Mouse (Mus musculus): ENCODE measurements around the gene Clrn3. TPM values are rescaled to one million over a fixed set of nuclear protein-coding genes. Genes with fewer than 3 reads are reported as not detected.

Clrn3 gene
- polyA plus RNA-seq, 1 experiment from 2014 or later = 17.3 TPM

- no peak overlapping the region for H3K9ac ChIP-seq (replicated peaks; ENCODE audit: low read length)
- H3K9me3 ChIP-seq (ENCODE audit: low read length) = no peaks in the 10 kb centered on the region
- no peaks in the 10 kb centered on the region for H3K27me3 ChIP-seq (ENCODE audit: insufficient read depth, low read length)
- no peaks in the 10 kb centered on the region for H3K36me3 ChIP-seq (ENCODE audit: insufficient read depth, low read length)
- H3K4me1 ChIP-seq (ENCODE audit: insufficient read depth, low read length) = no peaks in the 10 kb centered on the region
- no peak overlapping the region for H3K4me3 ChIP-seq (ENCODE audit: low read length)
- 84% methylated on average over 3 of the region's 3 CpGs for WGBS
- H3K27ac ChIP-seq (ENCODE audit: low read length) = no peak overlapping the region
- no peak overlapping the region for H3K4me2 ChIP-seq (replicated peaks; ENCODE audit: low read depth, low read length)
- no peak for ATAC-seq (ENCODE audit: low FRiP score, low TSS enrichment)
These were observed 28.4 kb upstream of the Clrn3 start for GRCm38 (mm10) chr7:135556663-135557402.

DNA sequence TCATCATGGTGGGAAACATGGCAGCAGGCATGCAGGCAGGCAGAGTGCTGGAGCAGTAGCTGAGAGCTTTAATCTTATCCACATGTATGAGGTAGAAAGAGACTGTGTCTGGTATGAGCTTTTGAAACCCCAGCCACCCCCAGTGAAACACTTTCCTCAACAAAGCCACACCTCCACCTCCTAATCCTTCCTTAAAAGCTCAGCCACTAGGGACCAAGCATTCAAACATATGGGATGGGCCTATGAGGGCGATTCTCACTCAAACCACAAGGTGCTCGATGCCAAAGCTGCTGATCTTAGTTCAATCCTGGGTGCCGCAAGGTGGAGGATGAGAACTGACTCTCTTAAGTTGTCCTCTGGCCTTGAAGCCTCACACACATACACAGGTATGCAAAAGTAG is 25.1 kb upstream of the Clrn3 start:
- no peak for ATAC-seq (ENCODE audit: low FRiP score, low TSS enrichment)
- no peak overlapping the region for H3K4me3 ChIP-seq (ENCODE audit: low read length)
- H3K27me3 ChIP-seq (ENCODE audit: insufficient read depth, low read length) = no peaks in the 10 kb centered on the region
- no peak overlapping the region for H3K9ac ChIP-seq (replicated peaks; ENCODE audit: low read length)
- H3K4me2 ChIP-seq (replicated peaks; ENCODE audit: low read depth, low read length) = no peak overlapping the region
- no peak overlapping the region for H3K27ac ChIP-seq (ENCODE audit: low read length)
- no peaks in the 10 kb centered on the region for H3K4me1 ChIP-seq (ENCODE audit: insufficient read depth, low read length)
- no peaks in the 10 kb centered on the region for H3K9me3 ChIP-seq (ENCODE audit: low read length)
- H3K36me3 ChIP-seq (ENCODE audit: insufficient read depth, low read length) = no peaks in the 10 kb centered on the region
- 76% methylated on average over 3 of the region's 3 CpGs for WGBS

DNA sequence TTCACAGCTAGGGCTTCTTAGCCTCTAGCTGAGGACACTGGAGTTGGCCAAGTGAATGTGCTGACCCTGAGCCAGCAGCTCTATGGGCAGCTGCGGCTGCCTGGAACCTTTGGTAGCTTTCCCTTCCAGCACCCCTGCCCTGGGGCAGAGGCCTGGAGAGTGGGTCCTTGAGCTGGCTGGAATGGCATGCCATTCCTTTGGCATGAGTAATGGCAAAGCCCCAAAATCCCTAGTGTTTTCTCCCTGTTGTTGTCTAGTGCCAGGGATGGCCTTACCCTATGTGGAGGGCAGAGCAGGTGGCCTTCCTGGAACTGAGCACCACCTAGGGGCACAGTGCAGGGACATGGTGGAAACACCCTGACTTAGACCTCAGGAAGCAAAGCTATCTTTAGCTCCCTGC is 23.1 kb upstream of the Clrn3 start:
- 64% methylated on average over 1 of the region's 1 CpGs for WGBS
- Histone ChIP-seq H3K9ac (replicated peaks; ENCODE audit: low read length) (no peak overlapping the region), H3K27ac (ENCODE audit: low read length) (no peak overlapping the region)

DNA sequence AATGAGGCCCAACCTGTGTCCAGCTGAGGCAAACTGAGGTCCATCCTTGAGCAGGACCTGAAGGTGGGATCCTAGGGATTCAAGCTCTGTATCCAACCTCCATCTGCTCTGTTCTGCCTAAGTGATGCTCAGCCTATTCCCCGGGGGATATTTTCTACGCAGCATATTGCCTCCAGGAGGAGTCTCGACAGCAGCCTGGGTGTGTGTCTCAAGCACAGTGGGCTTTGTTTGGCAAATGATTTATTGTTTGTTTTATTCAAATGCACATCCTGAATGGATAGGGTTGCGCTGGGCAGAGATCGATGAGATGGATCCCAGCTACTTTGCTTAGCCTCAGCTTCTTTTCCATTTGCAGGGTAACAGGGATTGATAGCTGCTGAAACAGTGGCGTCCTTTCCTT is 20.0 kb upstream of the Clrn3 start:
- H3K4me1 ChIP-seq (ENCODE audit: insufficient read depth, low read length) = 0 out of 2 replicates have a peak, but pooled peaks cover 5% of the 10 kb centered on the region
- 50% methylated on average over 6 of the region's 6 CpGs for WGBS
- H3K4me3 ChIP-seq (ENCODE audit: low read length) = no peak overlapping the region
- no peaks in the 10 kb centered on the region for H3K36me3 ChIP-seq (ENCODE audit: insufficient read depth, low read length)
- no peaks in the 10 kb centered on the region for H3K9me3 ChIP-seq (ENCODE audit: low read length)
- no peak overlapping the region for H3K27ac ChIP-seq (ENCODE audit: low read length)
- no peak for ATAC-seq (ENCODE audit: low FRiP score, low TSS enrichment)
- no peaks in the 10 kb centered on the region for H3K27me3 ChIP-seq (ENCODE audit: insufficient read depth, low read length)
- H3K9ac ChIP-seq (replicated peaks; ENCODE audit: low read length) = no peak overlapping the region
- H3K4me2 ChIP-seq (replicated peaks; ENCODE audit: low read depth, low read length) = no peak overlapping the region

More for the DNA sequence above, 23.1 kb upstream of the Clrn3 start:
- no peak overlapping the region for H3K4me2 ChIP-seq (replicated peaks; ENCODE audit: low read depth, low read length)
- no peaks in the 10 kb centered on the region for H3K27me3 ChIP-seq (ENCODE audit: insufficient read depth, low read length)
- H3K4me1 ChIP-seq (ENCODE audit: insufficient read depth, low read length) = no peaks in the 10 kb centered on the region
- no peak overlapping the region for H3K4me3 ChIP-seq (ENCODE audit: low read length)
- no peaks in the 10 kb centered on the region for H3K36me3 ChIP-seq (ENCODE audit: insufficient read depth, low read length)
- H3K9me3 ChIP-seq (ENCODE audit: low read length) = no peaks in the 10 kb centered on the region
- ATAC-seq (ENCODE audit: low FRiP score, low TSS enrichment) = no peak

DNA sequence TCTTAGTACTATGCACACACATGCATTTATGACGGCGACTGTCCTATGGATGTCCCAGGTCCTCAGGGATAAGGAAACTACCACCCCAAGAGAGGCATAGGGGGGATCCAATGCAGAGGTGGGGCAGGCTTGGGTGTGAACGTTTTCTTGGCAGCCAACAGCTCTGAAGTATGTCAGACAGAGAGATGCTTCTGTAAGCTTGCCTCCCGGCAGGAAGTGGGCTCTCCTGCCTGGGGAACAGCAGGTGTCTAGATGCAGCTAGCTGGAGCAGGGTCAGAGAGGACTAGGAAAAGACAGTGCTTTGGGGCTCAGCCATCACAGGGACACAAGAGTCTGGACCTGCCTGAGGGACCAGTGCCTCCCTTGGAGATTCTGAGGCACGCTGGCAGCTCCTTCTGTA is 18.1 kb upstream of the Clrn3 start:
- no peaks in the 10 kb centered on the region for H3K27me3 ChIP-seq (ENCODE audit: insufficient read depth, low read length)
- 0 out of 2 replicates have a peak, but pooled peaks cover 5% of the 10 kb centered on the region for H3K4me1 ChIP-seq (ENCODE audit: insufficient read depth, low read length)
- 65% methylated on average over 5 of the region's 5 CpGs for WGBS
- no peak overlapping the region for H3K4me2 ChIP-seq (replicated peaks; ENCODE audit: low read depth, low read length)
- ATAC-seq (ENCODE audit: low FRiP score, low TSS enrichment) = no peak
- no peak overlapping the region for H3K9ac ChIP-seq (replicated peaks; ENCODE audit: low read length)
- H3K27ac ChIP-seq (ENCODE audit: low read length) = no peak overlapping the region
- no peaks in the 10 kb centered on the region for H3K9me3 ChIP-seq (ENCODE audit: low read length)
- H3K36me3 ChIP-seq (ENCODE audit: insufficient read depth, low read length) = no peaks in the 10 kb centered on the region
- H3K4me3 ChIP-seq (ENCODE audit: low read length) = no peak overlapping the region

DNA sequence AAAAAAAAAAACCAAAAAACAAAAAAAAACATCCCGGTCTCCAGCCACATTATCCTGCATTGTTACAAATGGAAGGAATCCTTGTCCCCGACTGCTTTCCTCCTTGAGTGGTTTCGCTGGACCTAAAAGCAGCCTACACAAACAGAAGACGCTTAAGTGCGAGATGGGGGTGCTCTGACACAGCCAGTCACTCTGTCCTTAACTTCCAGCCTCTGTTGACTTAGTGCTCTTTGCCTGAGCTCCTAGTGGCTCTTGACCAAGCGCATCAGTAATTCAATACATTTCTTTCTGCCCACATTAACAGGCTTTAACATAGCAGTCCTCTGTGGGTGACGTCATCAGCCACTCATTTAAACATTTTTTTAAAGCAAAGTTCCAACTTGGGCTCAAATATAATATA is 17.5 kb upstream of the Clrn3 start:
- WGBS = 35% methylated on average over 7 of the region's 7 CpGs
- Histone ChIP-seq H3K4me3 (ENCODE audit: low read length) (no peak overlapping the region), H3K4me1 (ENCODE audit: insufficient read depth, low read length) (0 out of 2 replicates have a peak, but pooled peaks cover 5% of the 10 kb centered on the region), H3K27me3 (ENCODE audit: insufficient read depth, low read length) (no peaks in the 10 kb centered on the region), H3K36me3 (ENCODE audit: insufficient read depth, low read length) (no peaks in the 10 kb centered on the region), H3K27ac (ENCODE audit: low read length) (no peak overlapping the region), H3K9ac (replicated peaks; ENCODE audit: low read length) (no peak overlapping the region), H3K4me2 (replicated peaks; ENCODE audit: low read depth, low read length) (no peak overlapping the region), H3K9me3 (ENCODE audit: low read length) (no peaks in the 10 kb centered on the region)
- ATAC-seq (ENCODE audit: low FRiP score, low TSS enrichment) = no peak

GRCm38 (mm10) chr7:135544321-135544720 is 15.9 kb upstream of the Clrn3 start:
- Histone ChIP-seq H3K27me3 (ENCODE audit: insufficient read depth, low read length) (no peaks in the 10 kb centered on the region), H3K4me3 (ENCODE audit: low read length) (no peak overlapping the region), H3K4me1 (ENCODE audit: insufficient read depth, low read length) (0 out of 2 replicates have a peak, but pooled peaks cover 5% of the 10 kb centered on the region), H3K27ac (ENCODE audit: low read length) (no peak overlapping the region), H3K9me3 (ENCODE audit: low read length) (no peaks in the 10 kb centered on the region), H3K4me2 (replicated peaks; ENCODE audit: low read depth, low read length) (no peak overlapping the region), H3K36me3 (ENCODE audit: insufficient read depth, low read length) (no peaks in the 10 kb centered on the region), H3K9ac (replicated peaks; ENCODE audit: low read length) (no peak overlapping the region)
- ATAC-seq (ENCODE audit: low FRiP score, low TSS enrichment) = no peak
- WGBS = 88% methylated on average over 6 of the region's 6 CpGs

DNA sequence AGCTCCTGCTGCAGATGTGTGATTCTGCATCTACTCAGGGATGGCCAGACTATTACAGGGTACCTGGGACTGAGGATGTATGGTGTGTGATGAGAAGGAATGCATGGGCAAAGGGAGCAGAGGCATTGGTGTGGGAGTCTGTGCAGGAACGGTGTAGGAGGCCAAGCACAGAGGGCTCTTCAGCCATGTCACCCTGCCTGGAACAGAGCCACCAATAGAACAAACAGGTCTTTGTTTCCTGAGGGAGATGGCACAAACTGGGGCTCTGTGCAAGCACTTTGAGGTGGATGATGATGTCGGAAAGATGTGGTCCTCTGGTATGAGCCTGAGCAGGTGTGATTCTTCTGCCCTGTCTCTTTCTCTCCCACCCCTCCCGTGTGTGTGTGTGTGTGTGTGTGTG is 14.6 kb upstream of the Clrn3 start:
- ATAC-seq (ENCODE audit: low FRiP score, low TSS enrichment) = no peak
- H3K27me3 ChIP-seq (ENCODE audit: insufficient read depth, low read length) = peaks cover 11% of the 10 kb centered on the region
- 76% methylated on average over 3 of the region's 3 CpGs for WGBS
- peaks cover 11% of the 10 kb centered on the region; the same call in 1 of the 2 replicates for H3K4me1 ChIP-seq (ENCODE audit: insufficient read depth, low read length)
- H3K36me3 ChIP-seq (ENCODE audit: insufficient read depth, low read length) = no peaks in the 10 kb centered on the region
- H3K4me3 ChIP-seq (ENCODE audit: low read length) = no peak overlapping the region
- H3K4me2 ChIP-seq (replicated peaks; ENCODE audit: low read depth, low read length) = no peak overlapping the region
- H3K9me3 ChIP-seq (ENCODE audit: low read length) = no peaks in the 10 kb centered on the region
- no peak overlapping the region for H3K9ac ChIP-seq (replicated peaks; ENCODE audit: low read length)
- no peak overlapping the region for H3K27ac ChIP-seq (ENCODE audit: low read length)

DNA sequence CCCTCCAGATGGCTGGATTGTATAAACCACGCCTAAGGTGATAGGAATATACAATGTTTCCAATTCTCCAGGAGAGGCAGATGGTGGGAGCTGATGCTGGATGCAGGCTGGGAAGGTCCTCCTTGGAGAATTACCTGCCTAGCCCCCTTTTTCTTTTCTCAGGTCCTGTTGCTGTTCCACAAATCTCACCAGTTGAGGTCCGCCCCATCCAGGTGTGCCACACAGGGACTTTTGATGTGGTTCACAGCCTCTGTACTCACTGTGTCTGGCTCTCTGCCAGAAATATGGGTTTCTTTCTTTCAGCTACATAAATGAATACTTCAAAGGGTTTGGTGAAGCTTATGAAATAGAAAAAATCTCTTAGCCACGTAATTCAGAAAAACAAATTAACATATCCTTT is 13.8 kb upstream of the Clrn3 start:
- ATAC-seq (ENCODE audit: low FRiP score, low TSS enrichment) = no peak
- no peak overlapping the region for H3K4me3 ChIP-seq (ENCODE audit: low read length)
- no peaks in the 10 kb centered on the region for H3K36me3 ChIP-seq (ENCODE audit: insufficient read depth, low read length)
- WGBS = 69% methylated on average over 3 of the region's 3 CpGs
- H3K9ac ChIP-seq (replicated peaks; ENCODE audit: low read length) = no peak overlapping the region
- no peak overlapping the region for H3K27ac ChIP-seq (ENCODE audit: low read length)
- H3K4me1 ChIP-seq (ENCODE audit: insufficient read depth, low read length) = peaks cover 12% of the 10 kb centered on the region; the same call in 1 of the 2 replicates
- H3K4me2 ChIP-seq (replicated peaks; ENCODE audit: low read depth, low read length) = no peak overlapping the region
- peaks cover 13% of the 10 kb centered on the region for H3K27me3 ChIP-seq (ENCODE audit: insufficient read depth, low read length)
- H3K9me3 ChIP-seq (ENCODE audit: low read length) = no peaks in the 10 kb centered on the region

DNA sequence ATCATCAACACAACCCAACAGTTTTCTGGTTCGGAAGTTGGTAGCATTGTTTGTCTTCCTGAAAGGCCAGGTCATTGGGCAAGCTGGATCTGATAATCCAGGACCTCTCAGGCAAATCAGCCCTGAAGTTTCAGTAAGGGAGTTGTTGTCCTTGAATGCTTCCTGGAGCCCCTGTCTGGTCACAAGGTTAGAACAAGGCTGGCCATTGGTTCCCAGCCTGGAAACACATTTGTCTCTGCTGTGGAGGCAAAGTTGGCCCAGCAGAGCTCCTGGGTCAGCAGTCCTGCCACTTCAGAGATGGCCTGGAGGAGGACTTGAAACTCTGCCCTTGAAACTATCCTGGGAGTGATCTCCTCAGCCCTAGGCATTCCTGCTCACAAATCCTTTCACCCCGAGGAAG is 11.0 kb upstream of the Clrn3 start:
- H3K27me3 ChIP-seq (ENCODE audit: insufficient read depth, low read length) = peaks cover 13% of the 10 kb centered on the region
- no peak overlapping the region for H3K27ac ChIP-seq (ENCODE audit: low read length)
- H3K9ac ChIP-seq (replicated peaks; ENCODE audit: low read length) = no peak overlapping the region
- H3K9me3 ChIP-seq (ENCODE audit: low read length) = no peaks in the 10 kb centered on the region
- no peaks in the 10 kb centered on the region for H3K36me3 ChIP-seq (ENCODE audit: insufficient read depth, low read length)
- no peak overlapping the region for H3K4me3 ChIP-seq (ENCODE audit: low read length)
- no peak overlapping the region for H3K4me2 ChIP-seq (replicated peaks; ENCODE audit: low read depth, low read length)
- ATAC-seq (ENCODE audit: low FRiP score, low TSS enrichment) = no peak
- 61% methylated on average over 2 of the region's 2 CpGs for WGBS
- peaks cover 7% of the 10 kb centered on the region; the same call in 1 of the 2 replicates for H3K4me1 ChIP-seq (ENCODE audit: insufficient read depth, low read length)

All from kidney, embryonic 16.5 days (tissue).